Mouse (Mus musculus): ENCODE measurements at regions not wholly inside any gene's neighbourhood (a gene's known extent, or its start where the extent isn't known, plus 50 kb on each side); places are given as distances from the start of the nearest gene placed in this dataset.

DNA sequence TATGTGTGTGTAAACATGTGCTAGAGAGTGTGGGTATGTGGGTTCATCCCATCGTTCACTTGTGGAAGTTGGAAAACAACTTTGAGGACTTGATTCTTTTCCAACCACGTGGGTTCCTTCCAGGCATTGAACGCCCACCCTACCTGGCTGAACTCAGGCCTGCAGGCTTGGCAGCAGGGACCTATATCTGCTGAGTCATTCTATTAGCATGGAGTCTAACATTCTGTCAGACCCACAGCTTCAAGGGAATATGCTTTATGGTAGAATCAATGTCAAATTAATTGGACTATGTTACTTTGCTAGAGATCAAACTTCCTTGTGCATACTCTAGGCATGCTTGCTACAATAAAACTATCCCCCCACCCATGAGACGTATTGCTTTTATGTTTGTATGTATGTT lies 56.1 kb upstream of the Ep300 start:
- Histone ChIP-seq H3K27ac (ENCODE audit: control insufficient read depth, low read depth, low read length) (no peak overlapping the region), H3K9me3 (replicated peaks; ENCODE audit: insufficient read depth, low read length) (no peaks in the 10 kb centered on the region), H3K27me3 (ENCODE audit: control insufficient read depth in 1 of 2, insufficient read depth in 2 of 2, low read length in 2 of 2) (no peaks in the 10 kb centered on the region), H3K79me2 (ENCODE audit: control insufficient read depth, insufficient read depth, low read length, poor library complexity) (no peaks in the 10 kb centered on the region), H3K4me1 (ENCODE audit: control insufficient read depth in 1 of 2, insufficient read depth in 2 of 2, low read length in 2 of 2) (peaks cover 11 to 26% of the 10 kb centered on the region in 2 experiments), H3K36me3 (ENCODE audit: control insufficient read depth in 1 of 2, insufficient read depth in 2 of 2, low read length in 2 of 2) (peaks cover 0 to 23% of the 10 kb centered on the region in 2 experiments; a peak in 2 of 4 replicates), H3K9ac (ENCODE audit: control insufficient read depth, low read depth, low read length, poor library complexity, severe bottlenecking) (no peak overlapping the region), H3K4me3 (ENCODE audit: control insufficient read depth in 1 of 2, insufficient read depth in 1 of 2, low read depth in 2 of 2, low read length in 2 of 2) (no peak overlapping the region)
- TF ChIP-seq TCF12 (IDR thresholded peaks at IDR 0.05; ENCODE audit: low read depth, low read length) (no peak), TAL1 (IDR thresholded peaks at IDR 0.05; ENCODE audit: low read length) (no peak), POLR2AphosphoS2 (IDR thresholded peaks at IDR 0.05; ENCODE audit: low read length) (no peak), USF1 (IDR thresholded peaks at IDR 0.05; ENCODE audit: low read depth, low read length) (no peak), JUND (IDR thresholded peaks at IDR 0.05; ENCODE audit: low read depth, low read length) (no peak), SMC3 (IDR thresholded peaks at IDR 0.05; ENCODE audit: low read depth, low read length) (no peak), MXI1 (IDR thresholded peaks at IDR 0.05; ENCODE audit: low read depth, low read length) (0 out of 2 replicates have a peak, but pooled peaks have one; percentile 14), MAX (IDR thresholded peaks at IDR 0.05; ENCODE audit: low read length) (0 out of 2 replicates have a peak, but pooled peaks have one; percentile 17), MAFK (IDR thresholded peaks at IDR 0.05; ENCODE audit: borderline replicate concordance, low read depth, low read length) (peak; percentile 53; the same call in 1 of the 2 replicates), EP300 (IDR thresholded peaks at IDR 0.05; ENCODE audit: low read depth in 1 of 2, low read length in 2 of 2) (no peak), MYC (IDR thresholded peaks at IDR 0.05; ENCODE audit: low read depth, low read length) (no peak), POLR2AphosphoS5 (IDR thresholded peaks at IDR 0.05; ENCODE audit: borderline replicate concordance, low read depth, low read length) (no peak), HCFC1 (IDR thresholded peaks at IDR 0.05; ENCODE audit: low read depth, low read length) (no peak), CHD1 (IDR thresholded peaks at IDR 0.05; ENCODE audit: low read depth, low read length) (no peak), SIN3A (IDR thresholded peaks at IDR 0.05; ENCODE audit: low read length) (0 out of 2 replicates have a peak, but pooled peaks have one; percentile 27)
- no peak for DNase-seq (ENCODE audit: low read depth, low spot score)

DNA sequence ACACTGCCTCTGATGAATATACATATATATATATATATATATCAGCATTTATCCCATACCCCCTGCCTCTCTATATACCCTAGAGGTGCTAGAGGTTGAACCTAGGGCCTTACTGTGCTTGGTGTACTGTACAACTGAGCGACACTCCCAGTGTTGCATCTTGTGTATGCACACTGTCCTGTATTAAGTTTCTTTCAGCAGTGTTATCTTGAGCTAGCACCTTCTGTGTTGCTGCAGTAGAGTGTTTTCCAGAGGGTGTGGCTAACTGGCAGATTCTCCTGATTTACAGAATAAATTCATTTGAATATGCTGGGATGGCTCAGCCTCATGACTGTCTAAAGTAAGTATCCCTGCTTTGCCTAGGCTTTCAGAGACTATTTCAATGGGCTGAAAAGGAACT lies 54.7 kb upstream of the Ep300 start:
- Histone ChIP-seq H3K9ac (ENCODE audit: control insufficient read depth, low read depth, low read length, poor library complexity, severe bottlenecking) (no peak overlapping the region), H3K4me1 (ENCODE audit: control insufficient read depth in 1 of 2, insufficient read depth in 2 of 2, low read length in 2 of 2) (peaks cover 11 to 23% of the 10 kb centered on the region in 2 experiments), H3K27ac (ENCODE audit: control insufficient read depth, low read depth, low read length) (peak overlapping the region; percentile 59), H3K36me3 (ENCODE audit: control insufficient read depth in 1 of 2, insufficient read depth in 2 of 2, low read length in 2 of 2) (peaks cover 0 to 23% of the 10 kb centered on the region in 2 experiments; a peak in 2 of 4 replicates), H3K4me3 (ENCODE audit: control insufficient read depth in 1 of 2, insufficient read depth in 1 of 2, low read depth in 2 of 2, low read length in 2 of 2) (no peak overlapping the region), H3K9me3 (replicated peaks; ENCODE audit: insufficient read depth, low read length) (no peaks in the 10 kb centered on the region), H3K79me2 (ENCODE audit: control insufficient read depth, insufficient read depth, low read length, poor library complexity) (no peaks in the 10 kb centered on the region), H3K27me3 (ENCODE audit: control insufficient read depth in 1 of 2, insufficient read depth in 2 of 2, low read length in 2 of 2) (no peaks in the 10 kb centered on the region)
- DNase-seq (ENCODE audit: low read depth, low spot score): peak; percentile 91
- TF ChIP-seq POLR2A (IDR thresholded peaks at IDR 0.05; ENCODE audit: control insufficient read depth in 1 of 2, insufficient read depth in 1 of 2, low read depth in 1 of 2, low read length in 2 of 2, poor library complexity in 1 of 2) (no peak), ZMIZ1 (IDR thresholded peaks at IDR 0.05; ENCODE audit: low read depth, low read length) (no peak), USF1 (IDR thresholded peaks at IDR 0.05; ENCODE audit: low read depth, low read length) (no peak), JUND (IDR thresholded peaks at IDR 0.05; ENCODE audit: low read depth, low read length) (no peak), ZNF384 (IDR thresholded peaks at IDR 0.05; ENCODE audit: low read depth, low read length) (no peak), MYC (IDR thresholded peaks at IDR 0.05; ENCODE audit: low read depth, low read length) (no peak), EP300 (IDR thresholded peaks at IDR 0.05; ENCODE audit: low read depth in 1 of 2, low read length in 2 of 2) (peak; percentile 84 to 89), MXI1 (IDR thresholded peaks at IDR 0.05; ENCODE audit: low read depth, low read length) (0 out of 2 replicates have a peak, but pooled peaks have one; percentile 37), ETS1 (IDR thresholded peaks at IDR 0.05; ENCODE audit: low read depth, low read length) (peak; percentile 63; the same call in 1 of the 2 replicates), MEF2A (IDR thresholded peaks at IDR 0.05; ENCODE audit: extremely low read depth, insufficient replicate concordance, low read depth, low read length, poor library complexity, severe bottlenecking) (no peak), SIN3A (IDR thresholded peaks at IDR 0.05; ENCODE audit: low read length) (peak; percentile 51), MAX (IDR thresholded peaks at IDR 0.05; ENCODE audit: low read length) (peak; percentile 29; the same call in 1 of the 2 replicates), KAT2A (conservative IDR thresholded peaks at IDR 0.05; ENCODE audit: low read depth, low read length) (no peak), USF2 (IDR thresholded peaks at IDR 0.05; ENCODE audit: borderline replicate concordance in 1 of 2, insufficient read depth in 1 of 2, low read depth in 1 of 2, low read length in 2 of 2) (no peak), TAL1 (IDR thresholded peaks at IDR 0.05; ENCODE audit: low read length) (peak; percentile 95), MYB (IDR thresholded peaks at IDR 0.05; ENCODE audit: low read depth, low read length) (peak; percentile 31; the same call in 1 of the 2 replicates), CHD2 (IDR thresholded peaks at IDR 0.05; ENCODE audit: low read length) (no peak), ZC3H11A (IDR thresholded peaks at IDR 0.05; ENCODE audit: low read depth, low read length) (no peak), NELFE (IDR thresholded peaks at IDR 0.05; ENCODE audit: low read depth, low read length) (no peak), GATA1 (IDR thresholded peaks at IDR 0.05; ENCODE audit: low read depth, low read length) (peak; percentile 87), CTCF (IDR thresholded peaks at IDR 0.05 in 2 of 3, conservative IDR thresholded peaks at IDR 0.05 in 1 of 3; ENCODE audit: control insufficient read depth in 1 of 3, insufficient read depth in 1 of 3, low read depth in 2 of 3, low read length in 3 of 3, poor library complexity in 1 of 3, severe bottlenecking in 1 of 3) (no peak), BHLHE40 (IDR thresholded peaks at IDR 0.05; ENCODE audit: borderline replicate concordance, low read depth, low read length) (peak; percentile 33; the same call in 1 of the 2 replicates), E2F4 (IDR thresholded peaks at IDR 0.05; ENCODE audit: borderline replicate concordance, low read depth, low read length) (no peak)
